Mouse (Mus musculus): ENCODE measurements around the gene Slc16a7. TPM values are rescaled to one million over a fixed set of nuclear protein-coding genes. Genes with fewer than 3 reads are reported as not detected.

Gene Slc16a7
- total and polyA plus RNA-seq, 3 experiments = not detected

GRCm38 (mm10) chr10:125387782-125388415 lies 1.4 kb downstream of the Slc16a7 start:
- no peak for DNase-seq (ENCODE audit: low read depth, low spot score)
- H3K9ac ChIP-seq (ENCODE audit: control insufficient read depth, low read depth, low read length, poor library complexity, severe bottlenecking) = no peak overlapping the region
- TF ChIP-seq MXI1 (IDR thresholded peaks at IDR 0.05; ENCODE audit: low read depth, low read length) = no peak
- no peak for TF ChIP-seq ZKSCAN1 (IDR thresholded peaks at IDR 0.05; ENCODE audit: low read depth, low read length)
- no peak for TF ChIP-seq USF1 (IDR thresholded peaks at IDR 0.05; ENCODE audit: low read depth, low read length)
- no peak for TF ChIP-seq SMC3 (IDR thresholded peaks at IDR 0.05; ENCODE audit: low read depth, low read length)
- no peak for TF ChIP-seq UBTF (IDR thresholded peaks at IDR 0.05; ENCODE audit: borderline replicate concordance, insufficient read depth, low read depth, low read length)
- no peak for TF ChIP-seq CHD1 (IDR thresholded peaks at IDR 0.05; ENCODE audit: low read depth, low read length)
- no peak for TF ChIP-seq E2F4 (IDR thresholded peaks at IDR 0.05; ENCODE audit: borderline replicate concordance, low read depth, low read length)
- TF ChIP-seq ELF1 (IDR thresholded peaks at IDR 0.05; ENCODE audit: low read depth, low read length) = no peak
- TF ChIP-seq CTCF (IDR thresholded peaks at IDR 0.05 in 2 of 3, conservative IDR thresholded peaks at IDR 0.05 in 1 of 3; ENCODE audit: control insufficient read depth in 1 of 3, insufficient read depth in 1 of 3, low read depth in 2 of 3, low read length in 3 of 3, poor library complexity in 1 of 3, severe bottlenecking in 1 of 3) = no peak
- no peak for TF ChIP-seq CHD2 (IDR thresholded peaks at IDR 0.05; ENCODE audit: low read length)
- no peak for TF ChIP-seq RAD21 (IDR thresholded peaks at IDR 0.05; ENCODE audit: low read depth, low read length)
- no peak for TF ChIP-seq KAT2A (conservative IDR thresholded peaks at IDR 0.05; ENCODE audit: low read depth, low read length)
- no peak for TF ChIP-seq MAZ (IDR thresholded peaks at IDR 0.05; ENCODE audit: low read depth, low read length)
- no peak for TF ChIP-seq JUND (IDR thresholded peaks at IDR 0.05; ENCODE audit: low read depth, low read length)
- no peak for TF ChIP-seq RCOR1 (IDR thresholded peaks at IDR 0.05; ENCODE audit: low read depth, low read length)
- no peak for TF ChIP-seq MAX (IDR thresholded peaks at IDR 0.05; ENCODE audit: low read length)
- no peak for TF ChIP-seq USF2 (IDR thresholded peaks at IDR 0.05; ENCODE audit: borderline replicate concordance in 1 of 2, insufficient read depth in 1 of 2, low read depth in 1 of 2, low read length in 2 of 2)
- no peak for TF ChIP-seq NRF1 (IDR thresholded peaks at IDR 0.05; ENCODE audit: insufficient read depth, low read depth, low read length, poor library complexity, severe bottlenecking)
- H3K27me3 ChIP-seq (ENCODE audit: control insufficient read depth in 1 of 2, insufficient read depth in 2 of 2, low read length in 2 of 2) = no peaks in the 10 kb centered on the region
- no peak overlapping the region for H3K27ac ChIP-seq (ENCODE audit: control insufficient read depth, low read depth, low read length)
- no peaks in the 10 kb centered on the region for H3K9me3 ChIP-seq (replicated peaks; ENCODE audit: insufficient read depth, low read length)
- no peaks in the 10 kb centered on the region for H3K4me1 ChIP-seq (ENCODE audit: control insufficient read depth in 1 of 2, insufficient read depth in 2 of 2, low read length in 2 of 2)
- H3K36me3 ChIP-seq (ENCODE audit: control insufficient read depth in 1 of 2, insufficient read depth in 2 of 2, low read length in 2 of 2) = no peaks in the 10 kb centered on the region
- H3K79me2 ChIP-seq (ENCODE audit: control insufficient read depth, insufficient read depth, low read length, poor library complexity) = no peaks in the 10 kb centered on the region
- H3K4me3 ChIP-seq (ENCODE audit: control insufficient read depth in 1 of 2, insufficient read depth in 1 of 2, low read depth in 2 of 2, low read length in 2 of 2) = no peak overlapping the region

- H3K9ac ChIP-seq (ENCODE audit: control insufficient read depth, low read depth, low read length, poor library complexity, severe bottlenecking) = no peak overlapping the region
- no peak for DNase-seq (ENCODE audit: low read depth, low spot score)
- no peaks in the 10 kb centered on the region for H3K79me2 ChIP-seq (ENCODE audit: control insufficient read depth, insufficient read depth, low read length, poor library complexity)
- H3K4me1 ChIP-seq (ENCODE audit: control insufficient read depth in 1 of 2, insufficient read depth in 2 of 2, low read length in 2 of 2) = no peaks in the 10 kb centered on the region
- no peak overlapping the region for H3K4me3 ChIP-seq (ENCODE audit: control insufficient read depth in 1 of 2, insufficient read depth in 1 of 2, low read depth in 2 of 2, low read length in 2 of 2)
- H3K36me3 ChIP-seq (ENCODE audit: control insufficient read depth in 1 of 2, insufficient read depth in 2 of 2, low read length in 2 of 2) = no peaks in the 10 kb centered on the region
- H3K9me3 ChIP-seq (replicated peaks; ENCODE audit: insufficient read depth, low read length) = no peaks in the 10 kb centered on the region
- no peak for TF ChIP-seq NRF1 (IDR thresholded peaks at IDR 0.05; ENCODE audit: insufficient read depth, low read depth, low read length, poor library complexity, severe bottlenecking)
- TF ChIP-seq UBTF (IDR thresholded peaks at IDR 0.05; ENCODE audit: borderline replicate concordance, insufficient read depth, low read depth, low read length) = no peak
- no peak overlapping the region for H3K27ac ChIP-seq (ENCODE audit: control insufficient read depth, low read depth, low read length)
- H3K27me3 ChIP-seq (ENCODE audit: control insufficient read depth in 1 of 2, insufficient read depth in 2 of 2, low read length in 2 of 2) = no peaks in the 10 kb centered on the region
Measured at GRCm38 (mm10) chr10:125375526-125375925, 13.7 kb downstream of the Slc16a7 start.

Data from MEL (cell line).